Mouse (Mus musculus) layer of hippocampus, adult 2 months (tissue): ENCODE data around the gene Nsun7. TPM values are rescaled to one million over a fixed set of nuclear protein-coding genes. Genes with fewer than 3 reads are reported as not detected.

Experiments
- DNase-seq, 2 experiments: peaks; one replicate each; pipeline ENCODE4 v3.0.0; 2022; ENCODE audit warnings: low spot score in 2 of 2
- H3K27ac ChIP-seq: fragments of 200-600 bp; 2 replicates; pipeline ENCODE4 v1.8.1; 2022
- H3K4me3 ChIP-seq: fragments of 200-600 bp; 2 replicates; pipeline ENCODE4 v1.8.1; 2022; ENCODE audit warnings: mild to moderate bottlenecking
- CTCF ChIP-seq: fragments of 200-600 bp; conservative IDR thresholded peaks from 2 replicates; pipeline ENCODE4 v1.8.1; 2022; ENCODE audit warnings: antibody characterized with exemption, mild to moderate bottlenecking, moderate library complexity
- total RNA-seq, 2 experiments: library from RNA; stranded (reverse); gene quantifications; 2 replicates each; pipeline ENCODE4 v1.2.3; 2021

Gene Nsun7
- total RNA-seq, 2 experiments from 2014 or later = 12.6 to 14.6 TPM

DNA sequence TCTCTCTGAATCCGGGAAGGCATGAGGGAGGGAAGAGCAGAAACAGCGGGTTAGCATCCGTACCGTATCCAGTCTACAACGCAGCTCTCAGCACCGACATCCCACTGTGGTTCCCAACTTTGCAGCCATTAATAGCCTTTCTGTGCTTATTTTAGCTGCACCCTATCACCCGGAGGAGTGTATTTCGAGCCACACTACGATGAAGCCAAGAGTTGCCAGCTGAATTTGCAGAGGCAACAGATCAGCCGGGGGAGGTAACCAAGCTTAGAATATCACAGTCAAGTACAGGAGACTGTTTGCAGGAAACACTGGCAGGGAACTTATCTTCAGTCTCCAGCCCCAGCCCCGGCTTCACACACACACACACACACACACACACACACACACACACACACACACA lies 63.9 kb downstream of the Nsun7 start:
- TF ChIP-seq CTCF = no peak
- Histone ChIP-seq H3K27ac (no peak overlapping the region; the same call in 1 of the 2 replicates), H3K4me3 (no peak overlapping the region)
- DNase-seq = peak; percentile 67 to 78

GRCm38 (mm10) chr5:66326395-66326794 lies 66.7 kb downstream of the Nsun7 start:
- peak in 1 of 2 experiments; percentile 39 for DNase-seq
- Histone ChIP-seq H3K27ac (no peak overlapping the region), H3K4me3 (no peak overlapping the region)
- TF ChIP-seq CTCF = peak; percentile 97

- DNase-seq = no peak
- no peak for TF ChIP-seq CTCF
- H3K27ac ChIP-seq = peak overlapping the region; percentile 15; the same call in 1 of the 2 replicates
- H3K4me3 ChIP-seq = peak overlapping the region; percentile 42
Measured at GRCm38 (mm10) chr5:66327949-66328726, 68.4 kb downstream of the Nsun7 start.

DNA sequence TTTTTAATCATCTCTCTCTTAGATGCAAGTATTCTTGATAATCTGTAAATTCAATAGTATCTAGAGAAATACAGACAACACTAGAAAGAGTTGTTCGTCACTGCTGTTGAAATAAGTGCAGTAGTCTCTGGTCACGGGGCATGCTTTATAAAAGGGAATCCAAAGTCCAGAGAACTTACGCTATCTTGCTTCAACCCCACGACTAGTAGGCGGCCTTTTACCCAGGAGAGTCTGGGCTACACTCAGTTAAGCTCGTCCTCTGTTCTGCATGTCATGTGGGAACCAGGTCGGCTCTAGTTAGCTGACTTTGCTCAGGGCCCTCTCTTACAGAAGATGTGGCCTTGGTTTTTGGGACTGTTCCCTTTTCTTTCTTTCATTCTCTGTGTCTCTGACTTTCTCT lies 69.1 kb downstream of the Nsun7 start:
- Histone ChIP-seq H3K4me3 (peak overlapping the region; percentile 42; the same call in 1 of the 2 replicates), H3K27ac (peak overlapping the region; percentile 15; the same call in 1 of the 2 replicates)
- DNase-seq = no peak
- TF ChIP-seq CTCF = no peak

- TF ChIP-seq CTCF = no peak
Measured at GRCm38 (mm10) chr5:66330806-66331205, 71.1 kb downstream of the Nsun7 start.

GRCm38 (mm10) chr5:66337025-66337968 lies 77.6 kb downstream of the Nsun7 start:
- no peak for DNase-seq
- Histone ChIP-seq H3K4me3 (peak overlapping the region; percentile 49), H3K27ac (peak overlapping the region; percentile 52)
- no peak for TF ChIP-seq CTCF

More at GRCm38 (mm10) chr5:66330806-66331205, 71.1 kb downstream of the Nsun7 start:
- H3K27ac ChIP-seq = no peak overlapping the region
- DNase-seq = no peak
- no peak overlapping the region for H3K4me3 ChIP-seq

DNA sequence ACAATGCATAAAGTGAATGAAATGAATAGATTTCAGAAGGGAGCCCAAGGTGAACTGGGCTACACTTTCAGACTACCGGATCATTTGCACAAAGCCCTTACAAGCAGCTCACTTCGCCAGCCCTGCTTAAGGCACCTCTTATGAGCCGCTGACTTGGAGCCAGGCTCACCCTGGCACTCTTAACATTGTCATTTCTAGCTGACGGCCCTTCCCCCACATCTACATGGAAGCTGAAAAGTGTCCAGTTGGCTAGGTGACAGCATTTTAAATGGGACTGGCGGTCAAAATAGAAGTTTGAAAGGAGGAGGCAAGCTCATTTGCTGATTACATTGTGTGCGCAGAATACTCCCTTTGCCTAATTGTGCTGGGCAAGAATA lies 78.3 kb downstream of the Nsun7 start:
- peak; percentile 33 to 38 for DNase-seq
- Histone ChIP-seq H3K4me3 (peak overlapping the region; percentile 49), H3K27ac (peak overlapping the region; percentile 52; the same call in 1 of the 2 replicates)
- no peak for TF ChIP-seq CTCF

DNA sequence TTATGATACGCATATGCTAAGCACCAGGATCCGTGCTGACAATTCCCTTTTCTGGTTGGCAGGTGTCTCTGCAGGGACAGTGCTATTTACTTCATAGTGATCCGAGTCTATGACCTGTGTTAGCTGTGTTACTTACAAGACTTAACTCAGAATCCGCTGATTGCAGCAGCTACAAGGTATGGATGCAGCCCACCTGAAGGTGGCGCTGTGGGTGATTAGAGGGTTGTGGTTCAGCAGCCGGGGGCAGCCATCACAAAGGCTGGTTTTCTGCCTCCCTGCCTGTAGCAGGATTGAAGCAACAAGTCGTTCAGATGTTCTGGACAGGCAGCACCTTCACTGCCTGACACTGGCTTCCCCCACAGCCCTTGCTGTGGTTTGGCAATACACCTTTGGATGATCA lies 78.9 kb downstream of the Nsun7 start:
- peak overlapping the region; percentile 52; the same call in 1 of the 2 replicates for H3K27ac ChIP-seq
- DNase-seq = peak in 1 of 2 experiments; percentile 57
- peak overlapping the region; percentile 49 for H3K4me3 ChIP-seq
- peak; percentile 79 for TF ChIP-seq CTCF

DNA sequence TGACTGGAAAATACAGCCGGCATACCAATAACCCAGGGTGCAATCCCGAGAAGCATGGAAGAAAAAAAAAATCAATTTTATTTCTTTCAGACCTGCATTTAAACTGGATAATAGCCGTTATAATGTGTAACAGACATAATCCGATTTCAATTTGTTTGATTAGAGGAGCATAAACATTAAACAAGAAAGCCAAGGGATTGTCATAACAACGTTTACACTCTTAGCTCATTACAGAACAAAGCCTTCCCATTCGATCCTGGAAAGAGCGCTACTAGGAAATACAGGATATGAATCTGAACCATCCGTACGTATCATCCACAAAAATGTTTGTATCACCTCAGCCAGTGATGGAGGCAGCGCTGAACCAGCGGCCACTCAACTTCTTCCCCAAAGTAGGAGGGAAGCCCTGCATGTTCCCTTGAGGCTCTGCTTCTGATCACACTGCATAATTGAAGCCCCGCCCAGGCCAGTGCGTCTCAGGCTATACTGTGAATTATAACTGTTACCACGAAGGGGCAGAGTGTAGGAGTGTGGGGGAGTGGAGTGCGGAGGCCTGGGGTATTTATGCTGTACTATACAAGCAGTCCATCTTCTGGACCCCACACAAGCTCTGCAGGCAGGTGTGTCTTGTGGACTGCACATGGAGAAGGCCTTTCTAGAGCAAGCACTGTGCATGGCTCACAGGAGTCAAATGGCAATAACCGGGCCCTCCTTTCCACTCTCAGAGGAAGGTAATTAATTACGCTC lies 80.8 kb downstream of the Nsun7 start:
- no peak for TF ChIP-seq CTCF
- peak overlapping the region; percentile 29; the same call in 1 of the 2 replicates for H3K27ac ChIP-seq
- no peak for DNase-seq
- no peak overlapping the region; the same call in 1 of the 2 replicates for H3K4me3 ChIP-seq

GRCm38 (mm10) chr5:66341848-66342247 lies 82.2 kb downstream of the Nsun7 start:
- DNase-seq = no peak
- Histone ChIP-seq H3K4me3 (no peak overlapping the region), H3K27ac (no peak overlapping the region)
- no peak for TF ChIP-seq CTCF

DNA sequence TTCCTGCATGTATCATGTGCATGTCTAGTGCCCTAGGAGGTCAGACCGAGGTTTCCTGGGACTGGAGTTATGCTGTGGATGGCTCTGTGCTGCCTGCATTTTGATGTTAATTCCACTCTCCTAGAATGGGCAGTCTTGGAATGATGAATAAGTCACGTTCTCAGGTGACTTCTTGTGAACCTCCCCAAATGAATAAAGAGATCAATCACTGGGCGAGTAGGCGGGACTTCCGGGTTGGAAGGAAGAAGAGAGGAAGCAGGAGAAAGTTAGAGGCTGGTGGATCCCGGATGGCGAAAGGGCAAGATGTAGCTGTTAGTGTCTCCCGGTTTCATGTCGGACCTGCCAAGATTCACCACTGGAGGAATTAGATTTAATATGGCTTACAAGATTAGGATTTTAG lies 82.6 kb downstream of the Nsun7 start:
- DNase-seq = no peak

GRCm38 (mm10) chr5:66344182-66344581 lies 84.5 kb downstream of the Nsun7 start:
- H3K4me3 ChIP-seq = no peak overlapping the region
- TF ChIP-seq CTCF = no peak
- no peak for DNase-seq
- no peak overlapping the region for H3K27ac ChIP-seq

More for the DNA sequence above, 82.6 kb downstream of the Nsun7 start:
- H3K27ac ChIP-seq = no peak overlapping the region
- H3K4me3 ChIP-seq = no peak overlapping the region
- TF ChIP-seq CTCF = no peak
